Mouse (Mus musculus): ENCODE data around the gene Cyp1a1.
"Not testable (repeated sequence)": the region's sequence is repeated elsewhere in the genome, so short reads cannot be mapped to it uniquely, and the experiment has no call there.

The Cyp1a1 gene

GRCm38 (mm10) chr9:57698466-57699150 is 10.9 kb downstream of the Cyp1a1 start:
- DNase-seq (ENCODE audit: low spot score in 2 of 2) = no peak

- DNase-seq (ENCODE audit: low spot score in 2 of 2) = no peak
These were observed 18.8 kb downstream of the Cyp1a1 start for GRCm38 (mm10) chr9:57706496-57706895.

DNA sequence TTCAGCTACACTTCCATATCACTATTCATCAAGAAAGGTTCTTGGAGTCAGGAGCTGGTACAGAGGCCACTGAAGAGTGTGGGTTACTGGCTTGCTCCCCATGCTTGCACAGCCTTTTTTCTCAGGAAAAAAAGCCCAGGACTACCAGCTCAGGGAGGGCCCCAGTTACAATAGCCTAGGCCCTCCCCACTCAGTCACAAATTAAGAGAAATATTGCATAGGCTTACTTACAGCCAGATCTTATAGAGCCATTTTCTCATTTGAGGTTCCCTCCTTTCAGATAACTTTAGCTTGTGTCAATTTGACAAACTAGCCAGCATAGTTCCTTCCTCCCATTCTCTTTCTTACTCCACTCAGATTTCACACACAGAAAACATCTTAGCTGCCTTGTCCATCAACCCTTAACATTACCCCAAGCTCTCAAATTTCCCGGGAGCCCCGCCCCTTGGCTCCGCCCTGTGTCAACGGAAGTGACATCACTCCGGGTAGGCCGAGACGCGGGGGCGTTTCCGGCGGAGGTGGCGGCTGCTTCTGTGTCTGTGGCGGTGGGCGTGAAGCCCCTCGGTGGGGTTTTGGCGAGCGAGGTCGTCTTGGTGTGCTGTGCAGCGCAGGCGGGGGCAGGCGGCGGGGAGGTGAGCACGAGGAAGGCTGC is 20.5 kb downstream of the Cyp1a1 start, which contains the start of gene Edc3:
Gene Edc3, plus strand, starts transcription at position 473 of the 652 bp plus-strand sequence.
- peak; percentile 77 to 88 for DNase-seq (ENCODE audit: low spot score in 2 of 2)

- DNase-seq (ENCODE audit: low spot score in 2 of 2) = peak in 1 of 2 experiments; percentile 25
These were observed 21.1 kb downstream of the Cyp1a1 start for GRCm38 (mm10) chr9:57708720-57709274.

- not testable (repeated sequence) for DNase-seq (ENCODE audit: low spot score in 2 of 2)
These were observed 22.5 kb downstream of the Cyp1a1 start for GRCm38 (mm10) chr9:57710214-57710613.

GRCm38 (mm10) chr9:57712194-57712593 is 24.5 kb downstream of the Cyp1a1 start:
- no peak for DNase-seq (ENCODE audit: low spot score in 2 of 2)

DNA sequence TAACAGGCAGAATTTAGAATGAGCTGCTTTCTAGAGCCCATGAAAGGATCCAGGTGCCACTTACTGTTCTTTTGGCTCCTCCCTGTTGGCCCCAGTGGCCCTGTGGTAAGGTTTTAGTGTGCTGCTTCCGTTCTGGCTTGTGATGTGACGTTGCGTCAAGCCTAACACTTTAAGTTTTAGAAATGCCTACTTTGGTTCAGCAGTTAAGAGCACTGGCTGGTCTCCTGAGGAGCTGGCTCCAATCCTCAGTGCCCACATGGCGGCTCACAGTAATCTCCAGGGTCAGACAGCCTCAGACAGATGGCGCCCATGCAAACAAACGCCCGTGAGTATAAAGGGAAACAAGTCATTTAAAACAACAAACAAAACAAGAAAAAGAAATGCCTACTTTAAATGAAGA is 30.7 kb downstream of the Cyp1a1 start:
- no peak for DNase-seq (ENCODE audit: low spot score in 2 of 2)

DNA sequence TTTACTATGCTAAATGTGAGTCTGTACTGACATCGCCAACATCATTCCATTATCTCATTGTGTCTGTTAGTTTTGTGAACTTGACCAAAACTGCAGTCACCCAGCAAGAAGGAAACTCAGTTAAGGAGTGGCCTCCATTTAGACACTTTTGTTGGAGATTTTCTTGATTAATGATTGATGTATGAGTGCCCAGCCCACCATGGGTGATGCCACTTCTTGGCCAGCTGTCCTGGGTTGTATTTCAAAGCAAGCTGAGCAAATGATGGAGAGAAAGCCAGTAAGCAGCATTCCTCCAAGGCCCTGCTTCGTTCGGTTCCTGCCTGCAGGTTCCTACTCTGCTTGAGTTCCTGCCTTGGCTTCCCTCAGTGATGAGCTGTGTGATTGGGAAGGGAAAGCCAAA is 33.0 kb downstream of the Cyp1a1 start:
- DNase-seq (ENCODE audit: low spot score in 2 of 2) = no peak

- no peak for DNase-seq (ENCODE audit: low spot score in 2 of 2)
These were observed 34.6 kb downstream of the Cyp1a1 start for GRCm38 (mm10) chr9:57722371-57722770.

- DNase-seq (ENCODE audit: low spot score in 2 of 2) = no peak
These were observed 35.6 kb downstream of the Cyp1a1 start for GRCm38 (mm10) chr9:57723315-57723715.

- no peak for DNase-seq (ENCODE audit: low spot score in 2 of 2)
These were observed 36.1 kb downstream of the Cyp1a1 start for GRCm38 (mm10) chr9:57723796-57724195.

DNA sequence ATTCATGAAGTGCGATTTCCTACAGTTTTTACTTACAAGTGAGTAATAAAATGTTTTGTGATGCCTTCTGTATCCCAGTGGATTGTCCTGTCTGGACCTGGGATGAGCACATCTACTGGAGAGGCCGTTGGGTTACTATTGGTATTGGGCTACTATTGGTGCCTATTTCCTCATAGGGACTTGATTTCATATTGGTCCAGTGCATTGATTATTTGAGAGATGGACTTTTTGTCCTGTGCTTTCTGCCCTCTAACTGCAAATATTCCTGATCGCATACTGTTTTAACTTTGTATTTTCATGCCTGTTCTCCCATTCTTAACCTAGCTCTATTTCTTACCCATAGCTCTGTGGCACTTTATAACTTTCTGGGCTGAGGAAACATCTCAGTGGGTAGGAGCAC is 37.0 kb downstream of the Cyp1a1 start:
- DNase-seq (ENCODE audit: low spot score in 2 of 2) = no peak

DNA sequence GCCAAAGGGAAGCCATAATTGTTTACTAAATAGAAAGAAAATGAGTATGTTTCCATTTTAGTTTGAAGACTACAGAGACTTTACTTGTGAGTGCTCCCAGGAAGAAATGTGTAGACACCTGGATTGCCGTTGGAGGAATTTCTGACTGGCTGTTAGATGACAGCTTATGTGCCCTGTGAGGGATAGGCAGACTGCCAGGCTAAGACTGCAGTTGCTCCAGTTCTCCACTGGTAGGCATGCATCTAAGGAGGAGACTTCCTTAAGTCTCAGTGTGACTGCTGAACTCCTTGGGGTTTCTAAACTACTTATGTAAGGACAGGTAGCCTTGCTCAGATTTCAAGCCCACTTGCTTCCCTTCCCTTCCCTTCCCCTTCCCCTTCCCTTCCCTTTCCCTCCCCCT is 40.6 kb downstream of the Cyp1a1 start:
- no peak for DNase-seq (ENCODE audit: low spot score in 2 of 2)

GRCm38 (mm10) chr9:57733606-57734005 is 45.9 kb downstream of the Cyp1a1 start:
- no peak for DNase-seq (ENCODE audit: low spot score in 2 of 2)

GRCm38 (mm10) chr9:57739863-57740262 is 52.1 kb downstream of the Cyp1a1 start:
- no peak for DNase-seq (ENCODE audit: low spot score in 2 of 2)

DNA sequence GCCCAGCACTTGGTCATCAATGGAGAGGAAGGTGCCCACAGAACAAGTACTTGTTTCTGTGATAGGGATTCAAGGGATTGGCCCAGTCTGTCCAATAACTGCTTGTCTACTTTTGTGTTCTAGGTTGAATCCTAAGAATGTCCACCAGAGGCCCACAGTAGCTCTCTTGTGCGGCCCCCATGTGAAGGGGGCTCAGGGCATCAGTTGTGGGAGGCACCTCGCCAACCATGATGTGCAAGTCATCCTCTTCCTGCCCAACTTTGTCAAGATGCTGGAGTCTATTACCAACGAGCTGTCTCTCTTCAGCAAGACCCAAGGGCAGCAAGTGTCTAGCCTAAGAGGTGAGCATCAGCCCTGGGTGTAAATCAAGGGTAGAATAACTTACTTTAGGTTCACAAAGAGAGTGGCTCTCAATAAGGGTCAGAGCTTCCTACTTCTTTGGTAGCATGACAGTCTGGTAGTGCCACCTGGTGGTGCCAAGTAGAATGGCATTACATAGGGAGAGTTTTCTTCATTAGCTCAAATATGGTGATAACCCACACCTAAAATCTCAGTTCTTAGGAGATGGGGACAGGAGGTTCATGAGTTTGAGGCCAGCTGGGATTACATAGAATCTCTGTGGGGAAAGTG is 56.8 kb downstream of the Cyp1a1 start:
- peak in 1 of 2 experiments; percentile 54 for DNase-seq (ENCODE audit: low spot score in 2 of 2)

DNA sequence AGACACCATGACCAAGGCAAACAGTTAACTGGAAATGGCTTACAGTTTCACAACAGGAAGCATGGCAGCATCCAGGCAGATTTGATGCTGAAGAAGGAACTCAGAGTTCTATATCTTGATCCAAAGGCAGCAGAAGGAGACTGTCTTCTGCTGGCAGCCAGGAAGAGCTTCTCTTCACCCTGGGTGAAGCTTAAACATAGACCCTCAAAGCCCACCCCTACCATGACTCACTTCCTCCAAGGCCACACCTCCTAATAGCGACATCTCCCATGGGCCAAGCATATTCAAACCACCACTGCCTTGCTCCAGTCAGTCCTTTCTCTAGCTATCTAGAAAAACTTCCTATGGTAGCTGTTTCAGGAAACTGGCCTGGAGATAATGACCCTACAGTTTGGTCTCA is 59.3 kb downstream of the Cyp1a1 start:
- no peak for DNase-seq (ENCODE audit: low spot score in 2 of 2)

DNA sequence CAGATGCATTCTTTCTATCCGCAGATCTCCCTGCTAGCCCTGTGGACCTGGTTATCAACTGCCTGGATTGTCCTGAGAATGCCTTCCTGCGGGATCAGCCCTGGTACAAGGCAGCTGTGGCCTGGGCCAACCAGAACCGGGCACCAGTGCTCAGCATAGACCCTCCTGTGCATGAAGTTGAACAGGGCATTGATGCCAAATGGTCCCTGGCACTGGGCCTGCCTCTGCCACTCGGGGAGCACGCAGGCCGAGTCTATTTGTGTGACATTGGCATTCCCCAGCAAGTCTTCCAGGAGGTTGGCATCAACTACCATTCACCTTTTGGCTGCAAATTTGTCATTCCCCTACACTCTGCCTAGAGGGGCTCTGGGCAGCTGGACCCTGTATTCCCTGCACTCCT is 60.4 kb downstream of the Cyp1a1 start:
- DNase-seq (ENCODE audit: low spot score in 2 of 2) = no peak

DNA sequence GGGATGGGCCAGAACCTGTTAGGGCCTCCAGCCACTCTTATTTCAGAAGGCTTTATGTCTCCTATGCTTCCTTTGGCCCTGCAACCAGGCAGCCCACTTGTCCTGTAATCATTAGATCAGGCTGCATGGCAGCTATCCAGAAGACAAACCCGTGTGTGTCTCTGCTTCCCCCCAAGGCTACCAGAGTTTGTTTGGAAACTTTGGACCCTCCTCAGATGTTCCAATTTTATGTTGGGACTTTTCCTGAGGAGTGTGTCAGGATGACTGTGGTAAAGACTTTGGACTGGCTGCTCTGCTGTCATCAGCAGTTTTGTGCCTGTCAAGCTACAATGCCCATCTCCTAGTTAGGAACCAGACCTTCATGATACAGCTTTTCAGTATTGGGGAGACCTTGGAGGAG is 61.1 kb downstream of the Cyp1a1 start:
- no peak for DNase-seq (ENCODE audit: low spot score in 2 of 2)

DNA sequence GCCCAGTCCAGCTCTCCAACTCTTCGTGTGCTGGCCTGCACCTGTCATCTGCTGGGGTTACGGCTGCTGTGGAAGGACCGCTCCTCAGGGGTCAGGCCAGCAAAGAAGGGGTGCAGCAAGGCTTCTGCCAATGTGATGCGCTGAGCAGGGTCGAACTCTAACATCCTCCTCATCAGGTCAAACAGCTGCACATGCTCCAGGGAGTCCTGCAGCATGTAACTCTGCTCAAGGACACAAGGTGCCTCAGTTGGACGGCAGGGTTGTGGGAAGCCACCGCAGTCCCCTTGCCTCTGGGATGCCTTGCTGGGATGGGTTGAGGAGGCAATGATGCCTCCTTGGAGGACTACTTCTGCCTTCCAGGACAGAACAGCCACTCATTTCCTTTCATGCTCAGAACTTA is 63.2 kb downstream of the Cyp1a1 start:
- no peak for DNase-seq (ENCODE audit: low spot score in 2 of 2)

Data from spleen, postnatal 14 days (tissue).